Mouse (Mus musculus) megakaryocyte, embryonic 14.5 days (primary cell): ENCODE results near the gene Lrrc8c. TPM values are rescaled to one million over a fixed set of nuclear protein-coding genes. Genes with fewer than 3 reads are reported as not detected.

Source experiments
- H3K27me3 ChIP-seq: replicated peaks from 2 replicates; pipeline ENCODE3; 2012; ENCODE audit warnings: inconsistent platforms
- H3K36me3 ChIP-seq: replicated peaks from 2 replicates; pipeline ENCODE3; 2012; ENCODE audit warnings: low read length, inconsistent platforms, mixed read lengths
- H3K4me1 ChIP-seq: 2 replicates; pipeline ENCODE4 v1.6.1; 2012; ENCODE audit warnings: inconsistent platforms
- H3K4me3 ChIP-seq: replicated peaks from 2 replicates; pipeline ENCODE3; 2012; ENCODE audit warnings: moderate library complexity, mild to moderate bottlenecking, inconsistent platforms
- H3K9me3 ChIP-seq: 2 replicates; pipeline ENCODE4 v1.6.1; 2012; ENCODE audit warnings: inconsistent platforms
- FLI1 ChIP-seq: IDR thresholded peaks from 2 replicates; pipeline ENCODE4 v1.6.1; 2012; ENCODE audit warnings: low read length, inconsistent platforms, mixed read lengths
- GATA1 ChIP-seq: IDR thresholded peaks from 3 replicates; pipeline ENCODE4 v1.6.1; 2012; ENCODE audit warnings: mixed read lengths, low read length, inconsistent platforms, borderline replicate concordance
- polyA plus RNA-seq: library from polyadenylated mRNA; stranded (reverse); fragments of >175 nt; gene quantifications from 2 replicates; pipeline ENCODE4 v1.2.3, GENCODE M21; 2012; ENCODE audit warnings: low replicate concordance; ENCODE audit not compliant: insufficient read depth

Lrrc8c gene
- polyA plus RNA-seq, 1 experiment = 30.7 TPM

DNA sequence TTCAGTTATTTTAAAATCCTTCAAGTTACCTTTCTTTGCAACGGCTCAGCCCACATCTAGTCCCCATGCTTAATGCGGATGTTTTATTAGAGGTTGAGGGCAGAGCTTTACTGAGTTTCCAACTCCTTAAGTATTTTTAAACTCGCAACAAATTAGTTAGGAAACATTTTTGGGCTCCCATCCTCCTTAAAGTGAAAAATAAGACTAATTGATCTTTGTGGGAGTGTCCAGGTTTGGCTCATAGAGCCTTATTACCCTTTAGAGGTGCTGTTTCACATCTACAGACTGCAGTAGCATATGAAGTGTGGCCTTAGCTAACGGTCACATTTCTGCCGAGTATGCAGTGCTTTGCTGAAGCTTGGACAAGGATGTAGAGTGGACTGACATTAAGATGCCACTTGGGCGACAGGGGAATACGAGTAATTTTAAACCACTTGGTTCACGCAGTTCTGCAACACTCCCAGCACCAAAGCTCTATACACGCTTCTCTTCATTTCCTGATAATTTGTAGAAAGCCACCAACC lies 1.3 kb downstream of the Lrrc8c start:
- Histone ChIP-seq H3K9me3 (no peaks in the 10 kb centered on the region), H3K4me1 (peaks cover 77% of the 10 kb centered on the region), H3K4me3 (peak overlapping the region; percentile 100), H3K27me3 (no peaks in the 10 kb centered on the region), H3K36me3 (peaks cover 27% of the 10 kb centered on the region)
- TF ChIP-seq GATA1 (no peak), FLI1 (no peak)

DNA sequence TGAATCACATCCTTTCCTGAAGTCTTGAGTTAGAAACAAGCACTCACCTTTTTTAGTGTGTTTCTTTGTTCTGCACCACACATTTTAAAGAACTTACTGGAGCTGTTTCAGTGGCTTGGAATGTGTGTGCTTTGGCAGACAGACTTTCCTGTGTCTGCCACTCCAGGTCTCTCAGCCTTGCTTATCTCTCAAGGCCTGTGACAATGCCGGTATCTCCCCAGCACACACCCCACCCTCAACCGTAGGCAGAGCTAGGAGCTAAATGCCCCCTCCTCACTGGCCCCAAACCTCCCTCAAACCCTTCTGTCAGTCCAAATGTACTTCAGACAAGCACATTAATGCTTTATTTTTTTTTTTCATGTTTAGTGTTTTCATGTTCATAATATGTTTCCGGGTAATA lies 4.3 kb downstream of the Lrrc8c start:
- Histone ChIP-seq H3K4me1 (peaks cover 91% of the 10 kb centered on the region), H3K36me3 (peaks cover 53% of the 10 kb centered on the region), H3K9me3 (no peaks in the 10 kb centered on the region), H3K27me3 (no peaks in the 10 kb centered on the region), H3K4me3 (peak overlapping the region; percentile 83)
- TF ChIP-seq GATA1 (no peak), FLI1 (no peak)

DNA sequence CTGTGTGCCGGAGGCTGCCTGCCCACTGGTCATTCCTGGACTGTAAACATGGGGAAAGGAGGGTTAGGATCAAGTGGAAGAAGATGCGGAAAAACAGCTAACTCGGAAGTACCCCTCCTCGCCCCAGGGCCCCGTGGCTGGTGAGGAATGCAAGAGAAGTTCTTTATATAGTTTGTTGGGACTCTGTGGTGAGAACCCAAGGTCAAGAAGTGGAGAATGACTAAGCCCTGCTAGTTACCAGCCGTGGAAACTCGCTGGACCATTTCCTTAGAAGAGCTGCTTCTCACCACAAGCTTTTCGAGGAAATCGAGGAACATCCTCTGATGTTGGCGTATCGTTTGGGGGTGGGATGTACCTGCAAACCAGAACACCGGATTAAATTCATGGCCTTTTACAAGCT lies 5.8 kb downstream of the Lrrc8c start:
- peaks cover 64% of the 10 kb centered on the region for H3K36me3 ChIP-seq
- H3K4me1 ChIP-seq = peaks cover 92% of the 10 kb centered on the region
- TF ChIP-seq GATA1 = no peak
- TF ChIP-seq FLI1 = no peak
- no peaks in the 10 kb centered on the region for H3K9me3 ChIP-seq
- H3K27me3 ChIP-seq = no peaks in the 10 kb centered on the region
- H3K4me3 ChIP-seq = peak overlapping the region; percentile 57

DNA sequence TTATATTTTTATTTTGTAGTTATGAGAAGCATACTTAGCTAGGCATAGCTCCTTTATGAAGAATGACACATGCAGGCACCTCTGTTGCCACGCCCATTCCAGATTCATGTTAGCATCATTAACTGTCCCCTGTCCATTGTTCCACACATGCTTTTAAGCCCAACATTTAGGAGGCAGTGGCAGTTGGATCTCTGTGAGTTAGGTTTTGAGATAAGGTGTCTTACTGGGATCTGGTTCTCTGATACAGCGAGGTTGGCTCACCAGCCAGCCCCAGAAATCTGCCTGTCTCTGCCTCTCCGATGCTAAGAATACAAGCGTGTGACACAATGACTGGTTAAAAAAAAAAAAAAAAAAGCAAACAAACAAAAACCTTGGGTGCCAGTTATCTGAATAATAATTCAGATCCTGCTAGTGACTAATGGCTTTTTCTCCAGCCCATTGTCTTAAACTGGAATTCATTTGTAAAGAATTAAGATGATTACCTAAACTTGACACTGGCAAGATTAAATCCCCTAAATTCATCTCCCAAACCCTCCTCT lies 7.0 kb downstream of the Lrrc8c start:
- Histone ChIP-seq H3K4me3 (no peak overlapping the region), H3K36me3 (peaks cover 76% of the 10 kb centered on the region), H3K9me3 (no peaks in the 10 kb centered on the region), H3K27me3 (no peaks in the 10 kb centered on the region), H3K4me1 (peaks cover 90% of the 10 kb centered on the region)
- no peak for TF ChIP-seq GATA1
- TF ChIP-seq FLI1 = no peak

DNA sequence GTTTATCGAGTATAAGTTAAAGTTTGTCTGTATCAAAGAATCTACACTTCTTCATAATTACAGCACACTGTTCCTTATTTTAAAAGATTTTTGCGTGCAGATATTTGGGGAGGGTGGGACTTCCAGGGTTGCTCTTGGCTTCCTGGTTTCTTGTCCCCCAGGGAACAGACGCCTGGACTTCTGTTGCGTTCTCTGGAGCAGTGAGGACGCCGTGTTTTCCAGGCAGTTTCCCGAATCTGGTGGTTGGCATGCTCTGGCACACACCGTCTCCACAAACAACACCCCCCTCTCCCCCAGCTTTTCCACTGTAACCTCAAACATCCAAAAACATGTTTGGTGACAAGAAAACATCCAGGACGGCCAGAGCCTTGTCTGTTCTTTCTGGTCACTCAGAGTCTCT lies 7.6 kb downstream of the Lrrc8c start:
- peaks cover 77% of the 10 kb centered on the region for H3K36me3 ChIP-seq
- peaks cover 86% of the 10 kb centered on the region for H3K4me1 ChIP-seq
- no peaks in the 10 kb centered on the region for H3K9me3 ChIP-seq
- no peaks in the 10 kb centered on the region for H3K27me3 ChIP-seq
- no peak overlapping the region for H3K4me3 ChIP-seq
- TF ChIP-seq FLI1 = no peak
- no peak for TF ChIP-seq GATA1

DNA sequence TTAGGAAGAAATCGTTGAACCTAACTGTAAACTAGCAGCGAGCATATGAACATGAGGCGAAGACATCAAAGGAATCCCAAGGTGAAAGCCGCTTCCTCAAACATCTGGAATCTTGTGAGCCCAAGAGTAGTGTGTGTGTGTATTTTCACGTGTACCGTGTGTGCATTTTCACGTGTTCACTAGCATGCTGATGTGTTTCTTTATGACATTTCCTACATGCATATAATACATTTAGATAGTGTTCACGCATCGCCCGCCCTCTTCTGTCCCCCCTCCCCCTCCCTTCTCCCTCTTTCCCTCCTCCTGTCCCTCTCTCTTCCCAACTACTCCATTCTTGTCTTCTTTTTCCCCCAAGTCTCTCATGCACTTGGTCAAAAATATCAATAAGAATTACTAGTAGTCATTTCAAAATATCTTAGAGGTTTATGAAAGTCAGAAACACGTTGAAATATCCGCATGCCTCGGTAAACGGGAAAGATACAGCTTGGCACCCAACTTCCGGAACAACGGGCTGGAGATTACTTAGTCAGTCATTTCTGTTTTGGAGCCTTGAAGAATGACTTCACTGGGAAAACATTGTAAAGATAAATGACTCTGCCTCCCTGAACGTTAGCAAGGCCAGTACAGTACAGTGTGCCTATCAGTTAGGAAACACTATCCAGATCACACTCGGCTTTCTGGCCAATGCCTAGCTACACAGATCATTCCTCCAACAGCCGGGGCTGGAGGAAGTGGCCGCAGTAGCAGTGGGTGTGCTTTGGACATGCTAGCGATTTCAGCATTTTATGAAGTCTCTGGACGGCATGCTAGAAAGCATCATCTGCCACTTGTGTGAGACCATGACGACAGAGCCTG lies 8.5 kb downstream of the Lrrc8c start:
- H3K27me3 ChIP-seq = no peaks in the 10 kb centered on the region
- no peaks in the 10 kb centered on the region for H3K9me3 ChIP-seq
- peaks cover 76% of the 10 kb centered on the region for H3K36me3 ChIP-seq
- peaks cover 81% of the 10 kb centered on the region for H3K4me1 ChIP-seq
- peak overlapping the region; percentile 73 for H3K4me3 ChIP-seq
- TF ChIP-seq GATA1 = no peak
- TF ChIP-seq FLI1 = no peak

DNA sequence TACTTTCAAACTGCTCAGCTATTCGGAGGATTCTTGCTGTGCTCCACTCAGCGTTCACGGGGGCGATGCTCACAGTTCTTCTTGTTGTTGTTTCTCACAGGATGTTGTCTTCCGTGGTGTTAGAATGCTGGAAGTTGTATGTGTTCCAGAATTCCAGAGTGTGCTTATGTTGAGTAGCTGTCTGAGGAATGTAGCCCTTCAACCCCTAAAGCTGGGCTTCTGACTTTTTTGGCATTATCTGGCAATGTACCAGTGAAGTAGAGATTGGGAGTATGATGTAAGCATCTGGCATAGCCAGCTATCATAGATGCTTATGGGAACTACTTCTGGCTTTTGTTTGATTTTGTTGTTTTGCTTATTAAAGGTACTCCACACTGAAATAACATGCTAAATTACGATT lies 11.4 kb downstream of the Lrrc8c start:
- no peaks in the 10 kb centered on the region for H3K9me3 ChIP-seq
- no peak for TF ChIP-seq FLI1
- no peak for TF ChIP-seq GATA1
- peaks cover 80% of the 10 kb centered on the region for H3K36me3 ChIP-seq
- no peak overlapping the region for H3K4me3 ChIP-seq
- H3K27me3 ChIP-seq = no peaks in the 10 kb centered on the region
- peaks cover 61% of the 10 kb centered on the region for H3K4me1 ChIP-seq

DNA sequence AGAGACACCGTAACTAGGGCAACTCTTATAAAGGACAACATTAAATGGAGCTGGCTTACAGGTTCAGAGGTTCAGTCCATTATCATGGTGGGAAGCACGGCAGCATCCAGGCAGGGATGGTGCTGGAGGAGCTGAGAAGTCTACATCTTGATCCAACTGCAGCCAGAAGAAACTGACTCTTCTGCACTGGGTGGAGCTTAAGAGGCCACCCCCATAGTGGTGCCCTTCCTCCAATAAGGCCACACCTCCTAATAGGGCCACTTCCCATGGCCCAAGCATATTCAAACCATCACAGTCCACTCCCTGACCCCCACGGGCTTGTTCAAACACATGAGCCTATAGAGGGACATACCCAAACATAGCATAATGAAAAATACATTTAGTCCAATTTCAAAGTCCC lies 16.0 kb downstream of the Lrrc8c start:
- no peak for TF ChIP-seq FLI1
- no peak for TF ChIP-seq GATA1
- no peaks in the 10 kb centered on the region for H3K9me3 ChIP-seq
- no peaks in the 10 kb centered on the region for H3K27me3 ChIP-seq
- no peak overlapping the region for H3K4me3 ChIP-seq
- H3K36me3 ChIP-seq = peaks cover 78% of the 10 kb centered on the region
- peaks cover 31% of the 10 kb centered on the region for H3K4me1 ChIP-seq

DNA sequence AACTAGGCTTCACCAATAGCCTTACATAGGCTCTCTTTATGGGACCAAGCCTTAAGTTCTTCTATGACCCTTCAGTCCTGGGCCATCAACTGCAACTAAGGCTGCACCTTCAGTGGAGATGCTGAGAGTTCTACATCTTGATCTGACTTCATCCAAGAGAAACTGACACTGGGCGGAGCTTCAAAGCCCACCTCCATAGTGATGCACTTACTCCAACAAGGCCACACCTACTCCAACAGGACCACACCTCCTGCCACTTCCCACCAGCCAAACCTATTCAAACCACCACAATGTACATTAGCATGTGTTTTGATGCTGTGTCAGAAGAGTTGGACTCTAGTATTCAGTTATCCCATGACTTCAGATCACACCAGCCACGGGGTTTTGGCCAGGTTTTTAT lies 17.0 kb downstream of the Lrrc8c start:
- no peak for TF ChIP-seq FLI1
- no peak for TF ChIP-seq GATA1
- Histone ChIP-seq H3K9me3 (no peaks in the 10 kb centered on the region), H3K36me3 (peaks cover 78% of the 10 kb centered on the region), H3K27me3 (no peaks in the 10 kb centered on the region), H3K4me3 (no peak overlapping the region), H3K4me1 (peaks cover 22% of the 10 kb centered on the region)

DNA sequence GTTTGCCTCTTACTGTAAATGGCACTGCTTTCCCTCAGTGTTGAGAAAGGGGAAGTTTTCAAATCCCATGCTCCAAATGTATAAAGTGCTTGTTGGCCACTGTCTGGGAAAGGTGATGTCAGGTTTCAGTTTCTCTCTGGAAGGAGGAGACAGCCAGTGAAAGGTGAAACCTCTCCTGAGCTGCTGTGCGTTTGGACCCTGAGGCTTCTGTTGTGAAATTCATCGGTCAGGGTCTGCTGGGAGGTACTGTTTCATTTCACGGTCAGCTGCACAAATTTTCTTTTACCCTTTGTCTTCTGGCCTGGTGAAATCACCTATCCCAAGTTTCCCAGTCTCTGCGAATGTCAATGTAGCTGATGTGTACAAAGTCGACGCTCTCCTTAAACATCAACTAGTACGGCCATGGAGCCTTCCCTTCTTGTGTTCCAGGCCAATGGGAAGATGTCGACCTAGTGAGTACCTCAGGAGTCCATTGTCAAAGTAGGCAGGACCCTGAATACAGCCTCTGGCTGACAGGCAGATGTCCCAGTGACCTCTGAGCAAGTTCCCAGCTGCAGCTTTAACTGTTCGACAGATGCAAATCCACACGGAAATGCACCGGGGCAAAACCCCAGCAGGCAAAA lies 18.0 kb downstream of the Lrrc8c start:
- no peak for TF ChIP-seq FLI1
- no peak for TF ChIP-seq GATA1
- H3K9me3 ChIP-seq = no peaks in the 10 kb centered on the region
- H3K27me3 ChIP-seq = no peaks in the 10 kb centered on the region
- H3K4me1 ChIP-seq = peaks cover 21% of the 10 kb centered on the region
- H3K4me3 ChIP-seq = no peak overlapping the region
- H3K36me3 ChIP-seq = peaks cover 82% of the 10 kb centered on the region
